Mouse (Mus musculus) heart, adult 8-10 months (tissue): ENCODE results near the gene Mchr1. TPM values are rescaled to one million over a fixed set of nuclear protein-coding genes. Genes with fewer than 3 reads are reported as not detected.
A peak's percentile ranks its signal among the peaks of the same experiment; 100 is the strongest.

Experiments used
- DNase-seq: peaks from one replicate; pipeline ENCODE4 v3.0.0; 2022; ENCODE audit warnings: low spot score
- total RNA-seq, 4 experiments: library from RNA; stranded (reverse); gene quantifications; 2 replicates each; pipeline ENCODE4 v1.2.4; 2022

Gene Mchr1
- total RNA-seq, 4 experiments from 2014 or later: not detected

DNA sequence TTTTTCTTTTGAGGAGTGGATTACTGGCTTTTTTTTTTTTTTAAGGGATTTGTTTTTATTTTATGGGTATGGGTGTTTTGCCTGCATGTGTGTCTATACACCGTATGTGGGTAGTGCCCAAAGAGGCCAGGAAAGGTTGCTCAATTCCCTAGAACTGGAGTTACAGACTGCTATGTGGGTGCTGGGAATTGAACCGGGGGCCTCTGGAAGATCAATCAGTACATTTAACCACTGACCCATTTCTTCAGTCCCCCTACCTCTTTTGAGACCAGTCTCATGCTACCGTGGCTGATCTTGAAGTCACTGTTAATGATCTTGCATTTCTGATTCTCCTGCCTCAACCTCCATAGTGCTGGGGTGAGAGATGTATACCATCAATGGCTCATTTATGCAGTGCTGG is 8.0 kb upstream of the Mchr1 start:
- no peak for DNase-seq

DNA sequence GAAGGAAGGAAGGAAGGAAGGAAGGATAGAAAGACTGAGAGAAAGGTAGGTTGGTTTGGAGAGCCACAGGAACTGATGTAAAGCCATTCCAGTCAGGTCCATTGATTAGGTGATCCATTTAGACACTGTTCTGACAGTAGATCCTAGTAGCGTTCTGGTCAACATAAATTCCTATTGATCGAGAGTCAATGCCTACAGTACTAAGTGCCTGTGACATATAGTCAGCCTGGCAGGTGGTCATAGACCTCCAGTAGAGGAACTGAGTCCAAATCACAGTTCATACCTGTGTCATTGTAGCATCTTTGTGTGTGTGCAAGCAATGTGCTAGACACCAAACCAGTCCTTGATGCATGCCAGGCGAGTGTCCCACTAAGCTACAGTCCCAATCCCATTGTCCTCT is 7.0 kb upstream of the Mchr1 start:
- DNase-seq: no peak

DNA sequence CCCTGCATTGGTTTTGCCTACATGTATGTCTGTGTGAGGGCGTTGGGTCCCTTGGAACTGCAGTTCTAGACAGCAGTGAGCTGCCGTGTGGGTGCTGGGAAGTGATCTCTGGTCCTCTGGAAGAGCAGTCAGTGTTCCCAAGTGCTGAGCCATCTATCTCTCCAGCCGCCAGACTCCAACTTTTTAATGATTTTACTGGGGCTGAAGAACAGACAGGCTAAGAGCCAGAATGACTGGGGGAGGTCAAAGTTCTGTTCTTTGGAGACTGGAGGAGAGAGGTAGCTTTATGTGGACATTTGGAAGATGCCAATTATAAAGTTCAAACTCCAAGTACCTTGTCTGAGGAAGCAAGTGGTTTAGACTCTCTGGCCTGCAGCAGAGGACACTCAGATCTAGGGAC is 5.5 kb upstream of the Mchr1 start:
- no peak for DNase-seq

DNA sequence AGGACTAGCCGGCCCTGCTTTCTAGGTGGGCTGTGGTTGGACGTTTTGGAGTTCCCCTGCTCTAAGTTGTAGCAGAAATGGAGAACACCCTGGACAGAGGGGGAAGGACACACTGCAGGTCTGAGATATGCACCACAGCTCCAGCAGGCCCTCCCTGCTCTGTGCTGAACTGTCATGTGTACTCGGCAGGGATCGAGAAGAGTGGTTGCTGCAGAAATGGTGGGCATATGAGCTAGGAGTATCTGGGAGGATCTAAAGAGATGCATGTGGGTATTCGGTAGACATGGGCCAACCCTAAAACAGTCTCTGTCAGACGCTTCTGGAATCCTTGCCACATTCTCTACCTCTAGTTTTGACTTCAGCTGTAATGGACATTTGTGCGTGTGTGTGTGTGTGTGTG is 4.0 kb upstream of the Mchr1 start:
- no peak for DNase-seq

DNA sequence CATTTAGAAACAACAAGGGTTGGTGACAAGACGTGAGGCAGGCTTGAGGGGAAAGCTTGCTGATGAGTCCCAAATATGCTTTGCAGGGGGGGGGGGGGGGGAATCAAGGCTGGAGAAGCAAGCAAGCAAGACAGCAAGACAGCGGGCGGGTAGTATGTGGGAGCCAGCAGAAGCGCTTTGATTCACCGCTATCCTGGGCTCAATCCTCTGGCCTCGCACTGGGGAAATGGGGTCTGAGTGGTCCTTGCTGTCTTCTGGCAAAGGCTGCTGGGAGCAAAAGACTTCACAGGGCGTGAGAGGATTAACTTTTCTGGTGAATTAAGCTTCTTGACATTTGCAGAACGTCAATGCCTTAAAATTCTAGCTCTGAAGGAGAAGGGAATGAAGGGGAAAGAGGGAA is 763 bp downstream of the Mchr1 start:
- no peak for DNase-seq

DNA sequence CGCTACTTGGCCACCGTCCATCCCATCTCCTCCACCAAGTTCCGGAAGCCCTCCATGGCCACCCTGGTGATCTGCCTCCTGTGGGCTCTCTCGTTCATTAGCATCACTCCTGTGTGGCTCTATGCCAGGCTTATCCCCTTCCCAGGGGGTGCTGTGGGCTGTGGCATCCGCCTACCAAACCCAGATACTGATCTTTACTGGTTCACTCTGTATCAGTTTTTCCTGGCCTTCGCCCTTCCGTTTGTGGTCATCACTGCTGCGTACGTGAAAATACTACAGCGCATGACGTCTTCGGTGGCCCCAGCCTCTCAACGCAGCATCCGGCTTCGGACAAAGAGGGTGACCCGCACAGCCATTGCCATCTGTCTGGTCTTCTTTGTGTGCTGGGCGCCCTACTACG is 2.2 kb downstream of the Mchr1 start:
- no peak for DNase-seq

DNA sequence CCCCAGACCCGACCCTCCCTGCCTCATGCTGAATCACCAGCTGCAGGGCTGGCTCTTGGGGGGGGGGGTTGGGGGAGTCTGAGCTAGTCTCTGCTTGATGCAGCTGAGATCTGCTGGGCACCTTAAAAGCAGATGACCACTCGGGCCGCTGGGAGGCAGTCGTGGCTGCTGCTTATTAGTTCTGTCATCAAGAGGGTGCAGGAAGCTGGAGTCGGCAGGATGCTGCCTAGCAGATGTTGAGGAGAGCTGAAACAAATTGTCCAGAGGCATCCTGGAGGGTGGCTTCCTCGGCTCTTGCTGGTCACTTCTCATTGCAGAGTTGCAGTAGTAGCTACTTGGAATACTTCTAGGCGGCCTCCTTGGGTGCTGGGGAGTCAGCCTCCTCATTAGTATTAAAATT is 4.0 kb downstream of the Mchr1 start:
- DNase-seq: no peak

DNA sequence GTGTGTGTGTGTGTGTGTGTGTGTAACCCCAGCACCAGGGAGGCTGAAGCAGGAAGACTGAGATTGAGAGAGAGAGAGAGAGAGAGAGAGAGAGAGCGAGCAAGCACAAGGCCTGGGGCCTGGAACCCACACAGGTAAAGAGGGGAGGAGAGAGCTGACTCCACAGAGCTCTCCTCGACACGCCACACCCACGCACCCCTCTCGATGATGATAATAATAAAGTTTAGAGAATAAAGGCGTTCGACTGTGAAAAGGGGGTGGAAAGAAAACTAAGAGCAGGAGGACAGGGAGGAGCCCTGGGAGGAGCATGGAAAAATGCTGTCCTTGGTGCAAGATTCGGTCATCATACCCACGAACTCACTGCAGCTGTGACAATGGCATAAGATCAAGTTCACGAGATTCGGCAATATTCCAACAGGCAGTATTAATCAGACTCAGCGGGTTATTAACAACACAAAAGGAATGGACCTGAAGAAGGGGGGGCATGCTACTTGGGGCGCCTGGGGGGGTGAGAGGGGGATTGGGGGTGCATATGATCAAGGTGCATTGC is 4.6 kb downstream of the Mchr1 start:
- DNase-seq: no peak

DNA sequence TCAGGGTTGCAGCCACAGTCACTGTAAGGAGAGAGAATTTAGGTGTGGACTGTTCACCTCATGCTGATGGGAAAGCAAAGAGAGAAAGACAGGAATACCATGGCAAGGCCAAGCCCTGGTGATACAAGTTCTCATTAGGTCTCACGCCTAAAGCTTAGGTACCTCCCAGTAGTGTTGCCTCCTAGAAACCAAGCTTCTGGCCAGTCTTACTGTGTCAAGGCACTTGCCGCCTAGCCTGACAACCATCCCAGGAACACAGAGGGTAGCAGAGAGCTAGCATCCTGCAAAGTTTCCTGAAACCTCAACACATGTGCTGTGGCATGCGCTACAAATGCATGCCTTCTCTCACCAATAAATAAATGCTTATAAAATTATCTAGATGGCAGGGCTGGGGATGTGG is 11.6 kb downstream of the Mchr1 start:
- DNase-seq: no peak

DNA sequence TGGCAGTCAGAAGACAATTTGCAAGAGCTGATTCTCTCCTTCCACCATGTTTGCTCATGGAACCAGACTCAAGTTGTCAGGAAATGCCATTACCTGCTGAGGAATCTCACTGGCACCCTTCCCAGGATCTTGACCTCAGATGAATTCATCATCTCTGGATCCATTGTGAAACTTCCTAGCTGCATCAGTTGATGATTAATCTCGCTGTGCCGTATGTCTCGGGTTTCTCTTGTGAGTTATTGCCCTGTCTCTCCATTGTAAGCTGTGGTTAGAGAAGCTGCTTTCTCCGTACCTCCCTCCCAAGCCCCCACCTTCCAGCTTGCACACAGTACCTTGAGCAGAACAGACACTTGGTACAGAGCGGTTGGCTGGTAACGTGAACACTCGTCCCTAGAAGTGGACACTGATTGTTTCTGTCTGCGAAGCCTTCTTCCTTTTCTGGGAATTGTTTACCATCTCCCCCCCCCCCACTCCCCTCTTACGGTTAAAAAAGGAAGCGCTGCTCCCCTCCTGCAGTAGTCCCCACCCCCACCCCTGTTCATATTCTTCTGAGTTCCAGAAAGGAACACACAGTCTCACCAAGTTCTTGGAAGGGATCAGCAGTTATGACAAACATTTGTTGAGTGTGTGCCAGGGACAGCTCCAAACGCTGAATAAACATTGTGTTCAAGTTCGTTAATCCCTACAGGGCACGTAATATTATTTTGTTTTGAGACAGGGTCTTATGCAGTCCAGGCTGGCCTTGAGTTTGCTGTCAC is 12.5 kb downstream of the Mchr1 start:
- peak; percentile 64 for DNase-seq

DNA sequence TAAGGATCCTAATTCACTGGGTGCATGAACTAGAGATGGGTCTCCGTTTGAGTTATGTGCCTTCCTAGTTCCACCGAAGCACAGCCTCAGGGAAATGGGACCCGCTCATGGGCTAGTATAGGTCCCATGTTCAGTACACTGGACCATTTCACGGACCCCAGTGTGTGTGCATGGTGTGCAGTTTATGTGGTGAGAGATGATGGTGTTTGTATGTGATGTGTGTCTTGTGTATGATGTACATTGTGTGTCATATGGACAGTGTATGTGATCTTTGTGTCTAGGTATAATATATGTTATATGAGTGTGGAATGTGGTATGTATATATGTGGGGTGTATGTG is 13.0 kb downstream of the Mchr1 start:
- DNase-seq: no peak

DNA sequence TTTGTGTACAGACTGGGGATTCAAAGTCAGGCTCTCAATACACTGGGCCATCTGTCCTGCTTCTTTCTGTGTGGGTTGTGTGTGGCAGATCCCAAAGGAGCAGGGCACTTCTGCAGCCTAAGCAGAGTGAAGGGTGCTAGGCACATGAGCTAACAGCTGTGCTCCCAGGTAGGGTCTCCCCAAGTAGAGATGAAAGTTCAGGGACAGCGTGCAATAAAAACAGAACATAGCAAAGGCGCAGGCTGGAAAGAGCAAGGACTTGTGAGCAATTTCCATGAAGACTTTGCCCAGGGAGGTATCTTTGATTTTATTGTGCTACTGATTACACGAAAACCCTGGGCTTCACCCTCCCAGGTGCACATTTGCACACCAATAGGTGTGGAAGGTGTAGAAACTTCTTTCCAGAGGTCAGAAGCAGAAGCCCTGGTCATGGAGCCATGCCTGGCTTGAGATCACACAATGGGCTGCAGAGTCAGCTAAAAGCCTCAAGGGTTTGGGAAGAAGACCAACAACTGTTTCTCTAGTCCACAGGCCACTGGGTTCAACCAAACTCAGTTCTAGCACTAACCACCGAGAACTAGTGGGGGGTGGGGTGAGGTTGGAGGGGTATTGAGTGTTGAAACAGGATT is 13.8 kb downstream of the Mchr1 start:
- DNase-seq: no peak

DNA sequence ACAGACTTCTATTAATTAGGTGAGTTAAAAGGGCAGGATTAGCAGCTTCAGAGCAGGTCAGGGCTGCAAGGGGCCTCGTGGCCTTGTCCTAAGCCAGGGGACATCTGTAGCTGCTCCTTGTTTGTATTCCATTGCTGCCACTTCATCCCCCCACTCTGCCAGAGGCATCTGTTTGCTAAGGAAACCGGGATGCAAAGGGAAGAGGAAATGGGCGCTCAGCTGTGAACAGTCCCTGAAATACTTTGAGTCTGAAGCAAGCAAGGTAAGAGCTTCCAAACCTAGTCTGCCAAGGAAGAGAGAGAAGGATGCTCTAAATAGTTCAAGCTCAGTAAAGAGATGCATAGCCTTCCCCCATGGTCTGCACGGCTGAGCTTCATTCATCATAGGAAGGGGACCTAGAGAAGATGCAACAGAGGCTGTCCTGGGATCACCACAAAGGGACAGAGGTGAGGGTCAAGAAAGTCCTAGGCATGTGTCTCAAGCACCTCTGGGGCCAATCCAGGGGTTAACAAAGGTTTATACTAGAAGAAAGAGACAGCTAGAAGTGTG is 17.4 kb downstream of the Mchr1 start:
- DNase-seq: no peak

DNA sequence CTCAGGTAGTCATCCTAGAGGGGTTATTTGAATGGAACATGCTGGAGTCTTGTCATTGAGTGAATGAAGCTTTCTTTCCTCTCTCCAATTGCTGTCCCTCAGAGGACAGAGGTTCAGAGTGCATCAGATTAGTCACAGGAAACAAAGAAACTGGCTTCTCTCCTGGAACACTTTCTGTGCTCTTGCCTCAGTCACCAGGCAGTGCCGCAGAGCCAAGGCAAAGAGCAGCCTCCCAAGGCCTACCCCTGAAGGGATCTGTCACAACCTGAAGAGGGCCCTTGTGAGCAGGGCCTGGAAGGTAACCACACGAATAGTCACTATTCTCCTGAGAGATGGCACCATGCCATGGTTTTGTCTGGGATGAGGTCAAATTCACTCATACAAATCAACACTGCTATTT is 18.3 kb downstream of the Mchr1 start:
- no peak for DNase-seq

DNA sequence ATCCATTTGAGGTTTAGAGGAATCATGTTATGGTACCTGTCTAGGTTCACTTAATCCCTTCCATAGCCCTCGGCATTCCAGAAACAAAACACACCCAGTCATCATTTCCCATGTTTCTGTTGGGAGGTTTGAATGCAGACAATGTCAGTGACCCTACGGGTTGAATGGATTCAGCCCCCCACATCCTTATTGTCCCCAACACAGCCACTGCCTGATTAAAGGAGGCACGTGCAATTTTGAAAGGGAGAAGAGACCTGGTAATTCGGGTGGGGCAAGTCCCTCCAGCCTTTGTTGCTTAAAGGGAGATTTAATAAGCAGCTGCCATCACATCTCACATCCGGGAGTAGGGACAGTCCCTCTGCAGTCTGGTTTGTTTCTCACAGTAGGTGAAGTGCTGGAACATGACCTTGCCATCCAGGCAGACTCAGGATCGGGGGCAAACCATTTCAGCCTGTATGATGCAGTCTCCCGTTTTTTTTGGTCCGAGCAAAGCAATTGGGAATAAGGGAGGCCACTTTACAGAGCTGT is 18.9 kb downstream of the Mchr1 start:
- DNase-seq: no peak

DNA sequence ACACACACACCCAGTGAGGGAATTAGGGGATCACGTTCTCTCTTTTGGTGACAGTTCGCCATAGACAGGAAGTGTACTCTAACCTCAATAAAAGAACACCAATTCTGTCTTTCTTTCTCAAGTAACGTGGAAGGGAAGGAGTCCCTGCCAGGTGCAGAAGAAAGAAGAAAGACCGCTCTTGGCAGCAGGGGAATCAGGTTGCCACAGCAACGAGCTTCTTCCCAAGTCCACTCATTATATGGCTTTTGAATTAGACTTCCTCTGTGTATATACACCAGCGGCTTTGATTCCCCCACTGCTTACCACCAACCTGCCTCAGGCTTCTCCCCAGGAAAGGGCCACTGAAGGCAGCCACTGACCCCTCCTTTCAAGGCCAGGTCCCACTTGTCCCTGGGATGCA is 19.8 kb downstream of the Mchr1 start:
- no peak for DNase-seq

DNA sequence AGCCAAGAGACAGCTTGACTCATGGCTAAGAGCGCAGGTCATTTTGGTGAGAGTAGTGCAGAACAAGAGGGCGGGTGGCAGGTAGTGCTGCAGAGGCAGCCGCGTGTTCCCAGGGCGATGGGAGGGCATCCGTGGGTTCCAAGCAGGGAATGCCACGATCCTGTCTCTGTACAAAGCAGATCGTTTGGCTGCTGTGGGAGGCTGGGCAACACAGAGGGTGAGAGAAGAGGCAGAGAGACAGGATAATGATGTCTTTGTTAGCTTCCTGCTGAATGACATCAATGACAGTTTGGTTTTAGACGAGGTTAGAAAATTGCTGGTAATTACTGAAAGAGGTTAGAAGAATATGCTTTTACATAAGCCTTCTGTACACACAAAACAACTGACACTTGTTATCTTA is 23.0 kb downstream of the Mchr1 start:
- DNase-seq: no peak

DNA sequence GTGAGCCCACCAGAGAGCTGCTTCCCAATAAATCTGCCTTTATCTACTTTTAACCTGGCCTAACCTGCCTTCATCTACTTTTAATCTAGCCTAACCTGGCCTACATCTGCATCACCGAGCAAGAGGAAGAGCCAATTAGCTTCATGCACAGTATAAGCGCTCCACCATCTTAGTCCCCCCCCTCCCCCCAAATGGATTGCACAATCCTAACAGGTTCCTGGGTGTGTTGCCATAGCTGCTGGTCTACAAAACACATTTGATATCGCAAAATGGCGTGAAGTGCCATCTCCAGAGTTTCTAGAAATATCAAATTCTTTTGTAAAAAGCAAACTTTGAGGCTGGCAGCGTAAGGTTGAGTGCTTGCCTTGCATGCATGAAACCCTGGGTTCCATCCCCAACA is 24.0 kb downstream of the Mchr1 start:
- DNase-seq: no peak

DNA sequence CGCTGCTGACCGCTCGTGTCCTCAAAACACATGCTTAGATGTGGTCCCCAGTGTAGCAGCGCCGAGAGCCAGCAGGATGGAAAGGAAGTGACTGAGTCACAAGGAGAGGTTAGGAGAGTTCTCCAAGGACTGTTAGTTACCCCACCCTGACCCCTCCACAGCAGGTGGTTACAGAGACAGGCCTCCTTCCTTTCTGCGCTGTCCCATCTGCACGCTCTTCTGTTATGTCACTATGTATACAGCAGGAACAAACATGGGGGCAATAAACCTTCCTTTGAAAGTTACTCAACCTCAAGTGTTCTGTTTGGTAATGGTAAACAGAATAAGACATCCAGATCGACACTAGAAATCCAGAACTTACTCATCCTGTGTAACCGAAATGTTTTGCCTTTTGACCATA is 24.9 kb downstream of the Mchr1 start:
- DNase-seq: no peak

DNA sequence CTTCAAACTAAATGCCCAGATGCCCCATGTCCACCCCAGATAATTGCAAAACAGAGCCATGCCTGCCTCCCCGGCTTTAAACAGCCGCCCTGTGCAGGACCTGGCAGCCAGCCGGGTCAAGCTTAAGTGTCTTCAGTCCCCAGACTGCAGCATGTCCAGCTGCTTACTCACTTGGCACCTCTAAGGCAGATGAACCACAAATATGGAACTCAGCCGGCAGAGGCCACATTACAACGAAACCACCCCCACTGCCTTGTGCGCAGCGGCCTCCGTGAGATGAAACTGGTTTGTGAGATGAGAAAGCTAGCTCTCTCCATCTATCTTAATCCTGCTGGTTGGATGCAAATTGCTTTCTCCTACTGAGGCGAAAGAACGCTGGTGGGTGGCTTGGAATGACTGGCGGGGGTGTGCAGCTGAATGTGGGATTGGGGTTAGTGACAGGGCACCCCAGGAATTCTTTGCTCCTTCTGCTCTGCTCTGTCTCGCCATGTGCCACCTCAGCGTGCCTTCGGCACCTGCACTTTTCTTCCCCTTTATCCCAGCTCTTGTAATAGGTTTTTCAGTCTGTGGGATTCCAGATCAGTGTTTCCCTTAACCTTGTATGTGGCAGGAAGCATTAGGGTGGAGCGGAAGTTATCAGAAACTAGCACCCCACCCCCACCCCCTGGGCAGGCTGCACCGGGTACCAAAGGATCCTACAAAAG is 29.2 kb downstream of the Mchr1 start:
- DNase-seq: peak; percentile 26

DNA sequence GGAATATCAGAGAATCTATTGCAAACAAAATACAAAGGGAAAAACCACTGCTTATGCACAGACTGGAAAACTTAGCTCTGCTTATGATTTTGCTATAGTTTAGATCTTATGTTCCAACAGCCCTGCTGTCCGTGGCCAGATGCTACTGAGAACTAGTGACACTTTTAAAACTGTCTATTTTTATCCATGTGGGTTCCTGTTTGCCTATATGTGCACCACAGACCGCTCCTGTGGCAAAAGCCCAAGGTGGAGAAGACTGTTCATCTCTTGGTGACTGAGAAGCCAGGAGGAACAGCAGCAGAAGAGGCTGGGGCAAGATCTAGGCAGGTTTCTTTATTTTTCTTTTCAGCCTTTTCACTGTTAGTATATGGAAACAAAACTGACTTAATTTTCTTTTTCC is 32.1 kb downstream of the Mchr1 start:
- no peak for DNase-seq

DNA sequence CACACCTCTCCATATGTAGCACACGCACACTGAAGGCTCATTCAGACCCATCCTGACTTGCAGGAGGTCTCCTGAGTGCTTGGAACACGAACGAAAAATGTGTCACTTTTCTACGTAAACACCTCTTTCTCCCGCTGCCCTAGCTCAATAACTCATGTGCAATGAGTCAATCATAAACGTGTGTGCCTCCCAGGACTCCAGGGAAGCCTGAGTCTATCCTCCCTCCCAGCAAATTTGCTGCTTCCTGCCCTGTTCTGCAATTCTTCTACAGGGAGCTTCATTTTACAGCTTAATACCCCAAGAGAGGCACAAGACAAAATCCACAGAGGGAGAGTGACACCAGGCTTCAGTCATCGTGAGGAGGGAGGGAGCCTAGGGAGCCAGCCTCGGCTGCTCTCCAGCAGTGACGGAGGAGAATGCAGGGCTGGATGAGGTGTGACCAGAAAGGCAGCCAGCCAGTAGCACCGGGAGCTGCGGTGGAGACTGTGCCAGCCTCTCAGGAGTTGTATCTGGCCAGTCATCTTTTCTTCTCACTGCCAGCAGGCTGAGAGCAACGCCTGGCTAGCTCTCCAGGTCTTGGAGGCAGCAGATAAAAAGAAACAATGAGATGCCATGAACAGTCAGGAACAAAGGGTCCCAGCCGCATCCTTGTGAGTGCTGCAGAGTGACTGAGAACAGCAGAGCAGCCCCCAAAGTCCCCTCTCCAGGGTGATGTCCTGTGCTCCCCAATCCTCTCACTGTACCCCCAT is 37.2 kb downstream of the Mchr1 start:
- DNase-seq: peak; percentile 29
